Mouse (Mus musculus): ENCODE results near the gene H2-Q10. TPM values are rescaled to one million over a fixed set of nuclear protein-coding genes. Genes with fewer than 3 reads are reported as not detected.
A peak's percentile ranks its signal among the peaks of the same experiment; 100 is the strongest.

The H2-Q10 gene
- total and polyA plus RNA-seq, 2 experiments from 2014 or later = 0.21 TPM; not detected in 1

DNA sequence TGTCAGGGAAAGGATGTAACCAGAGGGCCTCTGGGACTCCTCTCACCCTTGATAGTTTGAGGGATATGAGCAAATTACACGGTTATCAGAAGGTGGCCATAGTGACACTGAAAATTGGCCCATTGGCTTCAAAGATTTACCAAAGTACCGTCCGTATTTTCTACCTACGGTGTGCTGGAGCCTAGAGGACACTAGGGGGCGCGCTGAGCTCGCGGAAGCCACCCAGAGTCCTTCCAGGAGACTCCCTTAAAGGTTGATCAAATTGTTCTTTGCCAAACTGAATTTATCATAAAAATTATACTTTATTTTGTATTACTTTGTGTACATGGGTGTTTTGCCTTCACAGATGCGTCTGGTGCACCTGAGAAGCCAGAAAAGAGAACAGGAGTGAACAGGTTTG lies 14.2 kb downstream of the H2-Q10 start:
- H3K36me3 ChIP-seq (ENCODE audit: insufficient read depth, low read length) = no peaks in the 10 kb centered on the region
- peak; percentile 90 for TF ChIP-seq CTCF (IDR thresholded peaks at IDR 0.05; ENCODE audit: low read depth)
- ATAC-seq = 0 out of 2 replicates have a peak, but pooled peaks have one; percentile 35
- 3% methylated on average over 9 of the region's 9 CpGs for WGBS
- no peak overlapping the region for H3K4me3 ChIP-seq (ENCODE audit: low read length)
- H3K4me1 ChIP-seq (ENCODE audit: insufficient read depth, low read length) = no peaks in the 10 kb centered on the region
- no peak overlapping the region for H3K27ac ChIP-seq
- DNase-seq (ENCODE audit: low spot score) = peak; percentile 79
- H3K9ac ChIP-seq (replicated peaks; ENCODE audit: low read length) = no peak overlapping the region
- no peaks in the 10 kb centered on the region for H3K27me3 ChIP-seq (ENCODE audit: insufficient read depth, low read length)
- no peak overlapping the region for H3K4me2 ChIP-seq (ENCODE audit: low read depth, low read length)
- no peaks in the 10 kb centered on the region for H3K9me3 ChIP-seq (ENCODE audit: low read length)

DNA sequence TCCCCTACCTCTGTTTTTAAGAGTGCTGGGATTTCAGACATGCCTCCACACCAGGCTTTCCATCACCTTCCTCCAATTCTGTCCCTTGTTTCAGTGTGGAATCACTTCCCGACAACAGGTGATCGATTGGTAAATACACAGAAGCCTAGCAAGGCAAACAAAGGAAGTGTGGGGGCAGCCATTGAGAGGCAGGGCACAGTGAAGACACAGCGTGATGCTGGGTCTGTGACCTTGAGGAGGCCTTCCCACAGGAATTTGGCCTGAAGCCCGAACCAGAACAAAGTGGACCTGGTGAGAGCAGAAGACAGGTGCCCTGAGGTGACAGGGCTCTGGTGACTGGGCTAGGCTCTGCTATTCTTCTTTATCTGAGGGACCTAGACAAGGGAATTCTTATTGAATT lies 15.8 kb downstream of the H2-Q10 start:
- no peak overlapping the region for H3K4me2 ChIP-seq (ENCODE audit: low read depth, low read length)
- no peak overlapping the region for H3K27ac ChIP-seq
- no peaks in the 10 kb centered on the region for H3K4me1 ChIP-seq (ENCODE audit: insufficient read depth, low read length)
- TF ChIP-seq CTCF (IDR thresholded peaks at IDR 0.05; ENCODE audit: low read depth) = no peak
- no peak overlapping the region for H3K9ac ChIP-seq (replicated peaks; ENCODE audit: low read length)
- ATAC-seq (no peak), DNase-seq (ENCODE audit: low spot score) (no peak)
- no peaks in the 10 kb centered on the region for H3K27me3 ChIP-seq (ENCODE audit: insufficient read depth, low read length)
- no peak overlapping the region for H3K4me3 ChIP-seq (ENCODE audit: low read length)
- no peaks in the 10 kb centered on the region for H3K36me3 ChIP-seq (ENCODE audit: insufficient read depth, low read length)
- WGBS = 29% methylated on average over 4 of the region's 4 CpGs
- H3K9me3 ChIP-seq (ENCODE audit: low read length) = no peaks in the 10 kb centered on the region

DNA sequence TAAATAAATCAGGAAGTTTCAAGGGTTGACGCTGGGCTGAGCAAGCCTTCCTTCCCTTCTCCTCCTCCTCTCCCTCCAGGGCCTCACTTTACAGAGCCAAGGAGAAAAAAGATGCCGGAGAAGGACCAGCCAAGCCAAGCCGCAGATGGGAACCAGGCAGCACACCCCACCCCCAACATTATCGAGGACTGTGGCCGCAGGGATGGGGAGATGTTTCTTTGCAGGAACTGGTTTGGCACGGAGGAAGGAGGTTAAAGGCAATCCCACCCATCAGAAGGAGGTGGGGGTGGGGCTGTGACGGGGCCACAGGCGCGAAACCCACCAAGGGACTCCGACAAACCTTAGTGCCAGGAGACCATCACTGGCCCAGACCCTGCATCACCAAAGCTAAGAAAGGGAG lies 16.8 kb downstream of the H2-Q10 start:
- Histone ChIP-seq H3K36me3 (ENCODE audit: insufficient read depth, low read length) (no peaks in the 10 kb centered on the region), H3K27me3 (ENCODE audit: insufficient read depth, low read length) (no peaks in the 10 kb centered on the region), H3K4me1 (ENCODE audit: insufficient read depth, low read length) (no peaks in the 10 kb centered on the region), H3K9ac (replicated peaks; ENCODE audit: low read length) (no peak overlapping the region), H3K4me3 (ENCODE audit: low read length) (no peak overlapping the region), H3K4me2 (ENCODE audit: low read depth, low read length) (no peak overlapping the region), H3K27ac (no peak overlapping the region), H3K9me3 (ENCODE audit: low read length) (no peaks in the 10 kb centered on the region)
- DNase-seq (ENCODE audit: low spot score) (no peak), ATAC-seq (no peak)
- WGBS = 57% methylated on average over 10 of the region's 10 CpGs
- no peak for TF ChIP-seq CTCF (IDR thresholded peaks at IDR 0.05; ENCODE audit: low read depth)

DNA sequence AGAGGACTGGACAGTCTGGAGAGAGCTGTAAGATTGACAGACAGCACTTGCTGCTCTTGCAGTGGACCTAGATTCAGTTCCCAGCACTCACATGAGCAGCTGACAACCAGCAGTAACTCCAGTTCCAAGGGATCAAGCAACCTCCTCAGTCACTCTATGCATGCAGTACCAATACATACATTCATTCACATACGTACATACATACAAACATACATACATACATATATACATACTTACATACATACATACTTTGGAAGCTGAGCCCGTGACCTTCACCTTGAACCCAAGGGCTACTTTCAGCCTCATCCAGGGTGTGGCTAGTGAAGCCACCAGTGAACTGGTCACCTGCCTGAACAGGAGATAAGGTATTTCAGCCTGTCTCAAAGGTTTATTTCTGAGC lies 18.2 kb downstream of the H2-Q10 start:
- Histone ChIP-seq H3K9ac (replicated peaks; ENCODE audit: low read length) (no peak overlapping the region), H3K27me3 (ENCODE audit: insufficient read depth, low read length) (no peaks in the 10 kb centered on the region), H3K4me3 (ENCODE audit: low read length) (no peak overlapping the region), H3K9me3 (ENCODE audit: low read length) (no peaks in the 10 kb centered on the region), H3K4me2 (ENCODE audit: low read depth, low read length) (no peak overlapping the region), H3K27ac (no peak overlapping the region), H3K36me3 (ENCODE audit: insufficient read depth, low read length) (no peaks in the 10 kb centered on the region), H3K4me1 (ENCODE audit: insufficient read depth, low read length) (no peaks in the 10 kb centered on the region)
- no peak for DNase-seq (ENCODE audit: low spot score)
- no peak for TF ChIP-seq CTCF (IDR thresholded peaks at IDR 0.05; ENCODE audit: low read depth)
- ATAC-seq = no peak
- 95% methylated on average over 2 of the region's 2 CpGs for WGBS

DNA sequence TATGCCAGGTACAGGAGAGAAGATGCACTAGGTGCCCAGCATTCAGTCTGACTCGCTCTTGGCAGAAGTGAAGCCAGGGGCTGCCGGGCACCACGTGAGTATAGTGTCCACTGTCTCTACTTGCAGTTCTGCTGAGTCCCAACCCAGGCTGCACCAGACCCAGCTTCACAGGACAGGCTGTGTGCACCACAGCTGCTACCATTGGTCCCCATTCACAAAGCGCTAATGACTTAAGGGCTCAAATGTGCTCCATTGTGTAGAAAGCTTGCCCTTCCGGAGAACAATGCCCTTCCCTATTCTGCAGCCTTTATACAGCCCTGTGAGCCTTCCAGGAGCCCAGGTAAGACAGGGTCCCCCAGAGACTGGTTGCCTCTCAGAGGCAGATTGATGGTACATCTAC lies 20.4 kb downstream of the H2-Q10 start:
- no peak for ATAC-seq

DNA sequence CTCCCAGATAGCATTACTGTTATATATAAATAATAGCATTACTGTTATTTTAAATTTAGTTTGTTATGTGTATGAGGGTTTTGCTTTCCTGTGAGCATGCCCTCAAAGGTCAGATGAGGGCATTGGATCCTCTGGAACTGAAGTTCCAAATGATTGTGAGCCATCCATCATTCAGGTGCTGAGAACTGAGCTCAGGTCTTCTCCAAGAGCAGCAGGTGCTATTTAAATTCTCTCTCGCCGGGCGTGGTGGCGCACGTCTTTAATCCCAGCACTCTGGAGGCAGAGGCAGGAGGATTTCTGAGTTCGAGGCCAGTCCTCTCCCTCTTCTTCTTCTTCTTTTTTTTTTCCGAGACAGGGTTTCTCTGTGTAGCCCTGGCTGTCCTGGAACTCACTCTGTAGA lies 27.2 kb downstream of the H2-Q10 start:
- WGBS = 98% methylated on average over 7 of the region's 7 CpGs
- TF ChIP-seq CTCF (IDR thresholded peaks at IDR 0.05; ENCODE audit: low read depth) = no peak
- Histone ChIP-seq H3K4me1 (ENCODE audit: insufficient read depth, low read length) (no peaks in the 10 kb centered on the region), H3K4me2 (ENCODE audit: low read depth, low read length) (no peak overlapping the region), H3K9ac (replicated peaks; ENCODE audit: low read length) (no peak overlapping the region), H3K9me3 (ENCODE audit: low read length) (no peaks in the 10 kb centered on the region), H3K4me3 (ENCODE audit: low read length) (no peak overlapping the region), H3K27ac (no peak overlapping the region), H3K36me3 (ENCODE audit: insufficient read depth, low read length) (no peaks in the 10 kb centered on the region), H3K27me3 (ENCODE audit: insufficient read depth, low read length) (no peaks in the 10 kb centered on the region)
- ATAC-seq = no peak
- no peak for DNase-seq (ENCODE audit: low spot score)

More for the DNA sequence above, 20.4 kb downstream of the H2-Q10 start:
- DNase-seq (ENCODE audit: low spot score) = no peak
- WGBS = 53% methylated on average over 5 of the region's 5 CpGs
- no peaks in the 10 kb centered on the region for H3K4me1 ChIP-seq (ENCODE audit: insufficient read depth, low read length)
- H3K4me2 ChIP-seq (ENCODE audit: low read depth, low read length) = no peak overlapping the region
- H3K36me3 ChIP-seq (ENCODE audit: insufficient read depth, low read length) = no peaks in the 10 kb centered on the region
- no peak overlapping the region for H3K27ac ChIP-seq
- H3K4me3 ChIP-seq (ENCODE audit: low read length) = no peak overlapping the region
- no peak overlapping the region for H3K9ac ChIP-seq (replicated peaks; ENCODE audit: low read length)
- no peaks in the 10 kb centered on the region for H3K27me3 ChIP-seq (ENCODE audit: insufficient read depth, low read length)
- TF ChIP-seq CTCF (IDR thresholded peaks at IDR 0.05; ENCODE audit: low read depth) = no peak
- H3K9me3 ChIP-seq (ENCODE audit: low read length) = no peaks in the 10 kb centered on the region

DNA sequence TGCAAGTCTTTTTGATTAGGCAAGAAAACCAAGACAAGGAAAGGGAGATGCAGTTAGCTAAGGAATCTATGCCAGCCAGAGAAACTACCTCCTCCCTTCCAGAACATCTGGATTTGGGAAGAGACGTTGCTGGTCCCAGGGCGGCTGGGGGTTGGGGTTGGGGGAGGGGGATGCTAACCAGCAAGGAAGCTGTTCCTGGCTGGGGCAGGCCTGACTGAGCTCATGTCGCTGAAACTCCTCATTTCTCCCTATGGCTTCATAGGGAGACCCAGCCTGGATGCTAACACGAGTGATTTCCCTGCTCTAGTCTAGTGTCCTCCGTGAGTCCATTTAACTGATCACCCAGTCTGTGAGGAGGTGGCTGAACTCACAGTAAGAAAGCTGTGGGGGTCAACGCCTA lies 32.3 kb downstream of the H2-Q10 start:
- Histone ChIP-seq H3K4me3 (ENCODE audit: low read length) (no peak overlapping the region), H3K4me1 (ENCODE audit: insufficient read depth, low read length) (no peaks in the 10 kb centered on the region), H3K4me2 (ENCODE audit: low read depth, low read length) (no peak overlapping the region), H3K27me3 (ENCODE audit: insufficient read depth, low read length) (peaks cover 5% of the 10 kb centered on the region; the same call in 1 of the 2 replicates), H3K9ac (replicated peaks; ENCODE audit: low read length) (no peak overlapping the region), H3K27ac (no peak overlapping the region), H3K36me3 (ENCODE audit: insufficient read depth, low read length) (no peaks in the 10 kb centered on the region), H3K9me3 (ENCODE audit: low read length) (no peaks in the 10 kb centered on the region)
- 10% methylated on average over 6 of the region's 6 CpGs for WGBS
- DNase-seq (ENCODE audit: low spot score) (no peak), ATAC-seq (no peak)
- no peak for TF ChIP-seq CTCF (IDR thresholded peaks at IDR 0.05; ENCODE audit: low read depth)

All from hindbrain, postnatal 0 days (tissue).